Comparison of ENCODE assay signal across 8 mouse cellular contexts in genomic region chrX:73343802-73344201, GRCm38 (mm10). TPM values are rescaled to one million over a fixed set of nuclear protein-coding genes. Genes with fewer than 3 reads are reported as not detected.
A peak's percentile ranks its signal among the peaks of the same experiment; 100 is the strongest.
DNase-seq lines count a peak whose midpoint lies in the region; ATAC-seq lines count a peak whose summit lies in the region.
"Had no signal": no experiment of that assay in that cellular context is flagged by ENCODE, and none has a peak within 500 bp of the region (broad histone marks: within the 10 kb centered on the region; RNA-seq: fewer than 3 reads in every experiment).

No protein-coding gene starts in this region.

- H3K9ac ChIP-seq in neural tube, embryonic 11.5 days (ENCODE audit: low read length) = no peak overlapping the region
- no peak overlapping the region for H3K9ac ChIP-seq in forebrain, embryonic 14.5 days (ENCODE audit: low read length)
- H3K9ac ChIP-seq in liver, embryonic 15.5 days = no peak overlapping the region

- peak overlapping the region; percentile 53; the same call in 1 of the 2 replicates for H3K4me2 ChIP-seq in neural tube, embryonic 11.5 days (ENCODE audit: low read depth)
- H3K4me2 ChIP-seq in forebrain, embryonic 14.5 days (ENCODE audit: low read length) = peak overlapping the region; percentile 56; the same call in 1 of the 2 replicates
- H3K4me2 ChIP-seq in liver, embryonic 15.5 days = peak overlapping the region; percentile 68; the same call in 1 of the 2 replicates

- DNase-seq in neural tube, embryonic 11.5 days (ENCODE audit: low spot score) = no peak
- DNase-seq in neural tube, embryonic 10.5 days (ENCODE audit: extremely low spot score, low spot score) = no peak
- DNase-seq in forebrain, embryonic 14.5 days (ENCODE audit: low spot score) = no peak
- no peak for DNase-seq in layer of hippocampus, adult 9-10 months (ENCODE audit: low spot score)
- DNase-seq in adrenal gland, adult 2 months = no peak
- no peak for DNase-seq in lung, adult 18-20 months
- DNase-seq: gastrocnemius, postnatal 10 days had no signal

- ATAC-seq in neural tube, embryonic 11.5 days (ENCODE audit: insufficient read depth, low FRiP score, low TSS enrichment) = no peak
- ATAC-seq in forebrain, embryonic 14.5 days = no peak
- ATAC-seq in liver, embryonic 15.5 days (ENCODE audit: insufficient read depth) = no peak

- no peaks in the 10 kb centered on the region for H3K4me1 ChIP-seq in neural tube, embryonic 11.5 days (ENCODE audit: control insufficient read depth, insufficient read depth, low read length)
- no peaks in the 10 kb centered on the region; the same call in 1 of the 2 replicates for H3K4me1 ChIP-seq in forebrain, embryonic 14.5 days (ENCODE audit: control insufficient read depth, insufficient read depth, low read length)
- peaks cover 14% of the 10 kb centered on the region for H3K4me1 ChIP-seq in liver, embryonic 15.5 days (replicated peaks)

- no peaks in the 10 kb centered on the region for H3K36me3 ChIP-seq in neural tube, embryonic 11.5 days (ENCODE audit: control insufficient read depth, insufficient read depth, low read length)
- no peaks in the 10 kb centered on the region for H3K36me3 ChIP-seq in forebrain, embryonic 14.5 days (ENCODE audit: control insufficient read depth, insufficient read depth, low read length)
- H3K36me3 ChIP-seq in liver, embryonic 15.5 days (replicated peaks) = no peaks in the 10 kb centered on the region

- no peaks in the 10 kb centered on the region for H3K9me3 ChIP-seq in neural tube, embryonic 11.5 days (ENCODE audit: control insufficient read depth, low read length)
- no peaks in the 10 kb centered on the region for H3K9me3 ChIP-seq in forebrain, embryonic 14.5 days (replicated peaks; ENCODE audit: control insufficient read depth, low read length)
- H3K9me3 ChIP-seq in liver, embryonic 15.5 days (replicated peaks) = no peaks in the 10 kb centered on the region

- no peak overlapping the region for H3K27ac ChIP-seq in neural tube, embryonic 11.5 days (ENCODE audit: low read depth, low read length)
- no peak overlapping the region for H3K27ac ChIP-seq in forebrain, embryonic 14.5 days (ENCODE audit: low read depth, low read length)
- H3K27ac ChIP-seq in liver, embryonic 15.5 days (replicated peaks) = no peak overlapping the region

- 84% methylated on average over 1 of the region's 1 CpGs for WGBS in neural tube, embryonic 11.5 days
- 86% methylated on average over 1 of the region's 1 CpGs for WGBS in forebrain, embryonic 14.5 days
- 39% methylated on average over 1 of the region's 1 CpGs for WGBS in liver, embryonic 15.5 days (ENCODE audit: insufficient replicate concordance)

- no peaks in the 10 kb centered on the region for H3K27me3 ChIP-seq in neural tube, embryonic 11.5 days (ENCODE audit: control insufficient read depth, insufficient read depth, low read length)
- H3K27me3 ChIP-seq in forebrain, embryonic 14.5 days (replicated peaks; ENCODE audit: control insufficient read depth, insufficient read depth, low read length) = no peaks in the 10 kb centered on the region
- H3K27me3 ChIP-seq in liver, embryonic 15.5 days = no peaks in the 10 kb centered on the region

- H3K4me3 ChIP-seq in neural tube, embryonic 11.5 days (ENCODE audit: low read depth, low read length) = no peak overlapping the region
- peak overlapping the region; percentile 50; the same call in 1 of the 2 replicates for H3K4me3 ChIP-seq in forebrain, embryonic 14.5 days (ENCODE audit: low read depth, low read length)
- H3K4me3 ChIP-seq in liver, embryonic 15.5 days (replicated peaks) = no peak overlapping the region

RNA-seq across cellular contexts. Expression of gene Zfp275, which starts 1.4 kb away (rescaled TPM):
- 18.1 and 21.3 TPM in 2 replicates for polyA plus RNA-seq in neural tube, embryonic 11.5 days (2014; fragmentation: Nextera tagmentation; extraction: Ambion mirVana)
- 14.4 and 15.2 TPM in 2 replicates for polyA plus RNA-seq in forebrain, embryonic 14.5 days (2014; fragmentation: Nextera tagmentation; extraction: Ambion mirVana)
- 2.2 and 2.5 TPM in 2 replicates for polyA plus RNA-seq in liver, embryonic 15.5 days (2015; fragmentation: Nextera tagmentation; extraction: Ambion mirVana)
- 10 to 100 TPM; 14.7 to 17.0 TPM for total RNA-seq in adrenal gland, adult 2 months (2021)
- polyA plus RNA-seq in adrenal gland, adult 2 months (2012; rRNA removed) = 10.7 and 12.5 TPM in 2 replicates

RNA-seq across cellular contexts. Expression of gene Gm45015, which starts 7.2 kb away (rescaled TPM):
- not detected in 2 replicates for polyA plus RNA-seq in neural tube, embryonic 11.5 days (2014; fragmentation: Nextera tagmentation; extraction: Ambion mirVana)
- not detected in 2 replicates for polyA plus RNA-seq in forebrain, embryonic 14.5 days (2014; fragmentation: Nextera tagmentation; extraction: Ambion mirVana)
- polyA plus RNA-seq in liver, embryonic 15.5 days (2015; fragmentation: Nextera tagmentation; extraction: Ambion mirVana) = not detected in 2 replicates
- total RNA-seq in adrenal gland, adult 2 months (2021) = not detected
- not detected in 2 replicates for polyA plus RNA-seq in adrenal gland, adult 2 months (2012; rRNA removed)
- total RNA-seq: gastrocnemius, postnatal 10 days had no signal

RNA-seq across cellular contexts. Expression of gene Xlr5a, which starts 51.0 kb away (rescaled TPM):
- not detected in 2 replicates for polyA plus RNA-seq in neural tube, embryonic 11.5 days (2014; fragmentation: Nextera tagmentation; extraction: Ambion mirVana)
- not detected in 2 replicates for polyA plus RNA-seq in forebrain, embryonic 14.5 days (2014; fragmentation: Nextera tagmentation; extraction: Ambion mirVana)
- polyA plus RNA-seq in liver, embryonic 15.5 days (2015; fragmentation: Nextera tagmentation; extraction: Ambion mirVana) = not detected in 2 replicates
- total RNA-seq in adrenal gland, adult 2 months (2021) = under 1 TPM in 1 of 2 experiments, not detected in 1; 0.49 TPM
- polyA plus RNA-seq in adrenal gland, adult 2 months (2012; rRNA removed) = not detected in 2 replicates
- total RNA-seq: gastrocnemius, postnatal 10 days had no signal

RNA-seq across cellular contexts. Expression of gene Xlr5c, which starts 51.0 kb away (rescaled TPM):
- polyA plus RNA-seq in neural tube, embryonic 11.5 days (2014; fragmentation: Nextera tagmentation; extraction: Ambion mirVana) = not detected in 2 replicates
- polyA plus RNA-seq in forebrain, embryonic 14.5 days (2014; fragmentation: Nextera tagmentation; extraction: Ambion mirVana) = not detected in 2 replicates
- not detected in 2 replicates for polyA plus RNA-seq in liver, embryonic 15.5 days (2015; fragmentation: Nextera tagmentation; extraction: Ambion mirVana)
- not detected for total RNA-seq in adrenal gland, adult 2 months (2021)
- 0.25 TPM in 1 of 2 replicates, not detected in the other for polyA plus RNA-seq in adrenal gland, adult 2 months (2012; rRNA removed)
- total RNA-seq: gastrocnemius, postnatal 10 days had no signal

RNA-seq across cellular contexts. Expression of gene Gm18336, which starts 54.7 kb away (rescaled TPM):
- polyA plus RNA-seq in neural tube, embryonic 11.5 days (2014; fragmentation: Nextera tagmentation; extraction: Ambion mirVana) = not detected in 2 replicates
- not detected in 2 replicates for polyA plus RNA-seq in forebrain, embryonic 14.5 days (2014; fragmentation: Nextera tagmentation; extraction: Ambion mirVana)
- not detected in 2 replicates for polyA plus RNA-seq in liver, embryonic 15.5 days (2015; fragmentation: Nextera tagmentation; extraction: Ambion mirVana)
- total RNA-seq in adrenal gland, adult 2 months (2021) = not detected
- 0.03 TPM in 1 of 2 replicates, not detected in the other for polyA plus RNA-seq in adrenal gland, adult 2 months (2012; rRNA removed)
- total RNA-seq: gastrocnemius, postnatal 10 days had no signal
